Mouse (Mus musculus) bone marrow, adult 2 months (tissue): ENCODE data around the gene P4htm.

Source experiments
- CTCF ChIP-seq: fragments of 200-500 bp; IDR thresholded peaks from 2 replicates; pipeline ENCODE4 v1.5.1; 2011; ENCODE audit warnings: low read length, control low read depth; ENCODE audit not compliant: control insufficient read depth, insufficient read depth
- POLR2A ChIP-seq: fragments of 200-500 bp; IDR thresholded peaks from 2 replicates; pipeline ENCODE4 v1.6.1; 2011; ENCODE audit warnings: low read depth, mild to moderate bottlenecking, control low read depth, low read length, borderline replicate concordance; ENCODE audit not compliant: control insufficient read depth

- no peak for TF ChIP-seq CTCF
- peak; percentile 58; the same call in 1 of the 2 replicates for TF ChIP-seq POLR2A
These were observed 18.7 kb downstream of the P4htm start, which contains the start of gene Wdr6 for GRCm38 (mm10) chr9:108578545-108579343.
